Mouse (Mus musculus): ENCODE data around the gene Parl.

DNA sequence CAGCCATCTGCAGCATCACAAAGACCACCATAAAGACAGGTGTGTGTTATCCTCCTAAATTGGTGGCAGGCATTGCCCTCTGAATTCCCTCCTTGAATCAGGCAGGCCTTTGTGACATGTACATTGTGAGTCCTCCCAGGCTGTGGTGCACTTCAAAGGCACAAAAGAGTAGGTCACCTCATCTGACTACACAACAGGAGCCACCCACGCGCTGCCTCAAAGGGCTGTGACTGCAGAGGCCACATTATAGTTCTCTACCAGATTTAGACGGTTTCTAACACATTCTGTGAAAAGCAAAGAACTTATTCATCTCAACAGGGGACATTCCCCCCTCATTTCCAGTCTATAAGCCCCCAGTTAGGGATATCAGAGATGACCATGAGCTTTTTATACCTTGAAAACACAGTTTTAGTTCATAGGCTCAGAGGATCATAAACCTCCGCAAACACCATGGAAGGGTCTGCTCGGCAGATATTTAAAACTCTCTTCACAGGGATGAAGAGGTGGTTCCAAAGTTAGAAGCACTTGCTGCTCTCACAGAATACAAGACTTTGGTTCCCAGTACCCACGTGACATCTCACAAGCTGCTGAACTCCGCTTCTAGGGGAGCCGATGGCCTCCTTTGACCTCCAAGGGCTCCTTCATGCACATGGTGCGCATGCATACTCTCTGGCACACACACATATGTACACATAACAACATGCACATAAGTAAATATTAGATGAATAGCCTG is 53.6 kb downstream of the Parl start:
- TF ChIP-seq POLR2A (IDR thresholded peaks at IDR 0.05; ENCODE audit: low read depth, low read length) (no peak), CTCF (conservative IDR thresholded peaks at IDR 0.05; ENCODE audit: insufficient read depth, insufficient read length, low read depth, low read length) (no peak)

All from kidney, adult 2 months (tissue).